Mouse (Mus musculus): Measurements from ENCODE around the gene Supt6.

DNA sequence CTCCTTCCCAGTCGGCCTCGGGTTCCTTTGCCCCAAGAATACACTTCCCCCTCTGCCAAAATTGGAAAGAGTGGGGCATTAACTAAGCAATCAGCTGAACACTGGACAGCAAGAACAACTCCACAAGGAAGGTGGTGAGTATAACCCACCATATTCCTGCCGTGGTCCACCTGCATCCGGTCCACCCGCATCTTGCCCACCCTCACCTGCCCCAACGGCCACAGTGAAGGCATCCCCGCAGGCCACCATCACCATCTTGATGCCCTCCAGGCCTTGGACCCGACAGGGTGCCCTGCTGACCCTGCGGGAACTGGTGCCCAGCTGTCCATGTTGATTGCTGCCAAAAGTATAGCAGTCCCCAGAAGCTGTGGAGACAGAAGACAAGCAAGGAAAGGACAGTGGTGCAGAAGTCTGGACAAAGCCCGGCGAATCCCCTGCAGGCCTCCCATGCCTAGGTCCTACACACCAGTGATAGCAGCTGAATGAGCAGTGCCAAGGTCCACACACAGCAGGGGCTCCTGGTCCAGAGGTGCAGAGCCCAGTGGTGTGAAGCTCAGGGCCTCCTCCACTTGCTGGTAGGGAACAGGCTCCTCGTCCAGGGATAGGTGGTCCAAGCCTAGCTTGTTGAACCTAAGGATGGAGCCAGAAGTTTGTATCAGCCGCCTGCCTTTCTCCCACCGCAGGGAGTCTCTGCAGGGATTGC lies 78.4 kb downstream of the Supt6 start:
- TF ChIP-seq EP300 (IDR thresholded peaks at IDR 0.05; ENCODE audit: low read depth) (no peak), CTCF (IDR thresholded peaks at IDR 0.05; ENCODE audit: low read depth) (no peak)

Data from liver, embryonic 14.5 days (tissue).